Mouse (Mus musculus): ENCODE results near the gene Ptges3.
A peak's percentile ranks its signal among the peaks of the same experiment; 100 is the strongest.
"Not testable (repeated sequence)": the region's sequence is repeated elsewhere in the genome, so short reads cannot be mapped to it uniquely, and the experiment has no call there.

The Ptges3 gene

GRCm38 (mm10) chr10:128059207-128059981 lies 640 bp downstream of the Ptges3 start:
- DNase-seq (ENCODE audit: low spot score), result peak; percentile 50

- no peak for DNase-seq (ENCODE audit: low spot score)
Measured at GRCm38 (mm10) chr10:128061109-128061508, 2.4 kb downstream of the Ptges3 start.

GRCm38 (mm10) chr10:128062221-128062989 lies 3.7 kb downstream of the Ptges3 start:
- no peak for DNase-seq (ENCODE audit: low spot score)

GRCm38 (mm10) chr10:128066072-128066471 lies 7.3 kb downstream of the Ptges3 start:
- DNase-seq (ENCODE audit: low spot score), result no peak

GRCm38 (mm10) chr10:128069201-128069600 lies 10.4 kb downstream of the Ptges3 start:
- DNase-seq (ENCODE audit: low spot score), result no peak

GRCm38 (mm10) chr10:128070432-128070831 lies 11.7 kb downstream of the Ptges3 start:
- not testable (repeated sequence) for DNase-seq (ENCODE audit: low spot score)

GRCm38 (mm10) chr10:128078269-128078668 lies 19.5 kb downstream of the Ptges3 start:
- not testable (repeated sequence) for DNase-seq (ENCODE audit: low spot score)

- no peak for DNase-seq (ENCODE audit: low spot score)
Measured at GRCm38 (mm10) chr10:128080496-128080895, 21.7 kb downstream of the Ptges3 start.

GRCm38 (mm10) chr10:128081807-128082476 lies 23.2 kb downstream of the Ptges3 start:
- DNase-seq (ENCODE audit: low spot score), result no peak

GRCm38 (mm10) chr10:128082477-128082808 lies 23.7 kb downstream of the Ptges3 start:
- DNase-seq (ENCODE audit: low spot score), result no peak

GRCm38 (mm10) chr10:128082880-128083421 lies 24.2 kb downstream of the Ptges3 start, which contains the start of gene Atp5b:
Gene Atp5b, plus strand, starts transcription at chr10:128083273.
- peak; percentile 100 for DNase-seq (ENCODE audit: low spot score)

- no peak for DNase-seq (ENCODE audit: low spot score)
Measured at GRCm38 (mm10) chr10:128083688-128084087, 24.9 kb downstream of the Ptges3 start.

GRCm38 (mm10) chr10:128084160-128084559 lies 25.4 kb downstream of the Ptges3 start:
- DNase-seq (ENCODE audit: low spot score), result no peak

- peak; percentile 52 for DNase-seq (ENCODE audit: low spot score)
Measured at GRCm38 (mm10) chr10:128086391-128086790, 27.6 kb downstream of the Ptges3 start.

- not testable (repeated sequence) for DNase-seq (ENCODE audit: low spot score)
Measured at GRCm38 (mm10) chr10:128087216-128087615, 28.5 kb downstream of the Ptges3 start.

GRCm38 (mm10) chr10:128088181-128088580 lies 29.4 kb downstream of the Ptges3 start:
- DNase-seq (ENCODE audit: low spot score), result no peak

- DNase-seq (ENCODE audit: low spot score), result no peak
Measured at GRCm38 (mm10) chr10:128089842-128090241, 31.1 kb downstream of the Ptges3 start.

GRCm38 (mm10) chr10:128090651-128091563 lies 32.2 kb downstream of the Ptges3 start:
- DNase-seq (ENCODE audit: low spot score), result peak; percentile 98

- peak; percentile 87 for DNase-seq (ENCODE audit: low spot score)
Measured at GRCm38 (mm10) chr10:128091564-128092505, 33.1 kb downstream of the Ptges3 start, which contains the start of gene Baz2a. Gene Baz2a, plus strand, starts transcription at chr10:128091577.

Measured in c-Kit-positive CD71-positive TER-119-positive erythroid progenitor cells, embryonic 14.5 days (primary cell).